Mouse (Mus musculus) neural tube, embryonic 14.5 days (tissue): ENCODE measurements at regions not wholly inside any gene's neighbourhood (a gene's known extent, or its start where the extent isn't known, plus 50 kb on each side); places are given as distances from the start of the nearest gene placed in this dataset.

Experiments used
- ATAC-seq: fragments of 200-750 bp; cut with Nextera tagmentation; 2 replicates; pipeline ENCODE4 v1.8.0; 2017; ENCODE audit warnings: low read depth, mild to moderate bottlenecking, moderate TSS enrichment, moderate library complexity
- H3K27ac ChIP-seq: fragments of 300-500 bp; sonication (generic); 2 replicates; pipeline ENCODE4 v1.5.1; 2014; ENCODE audit warnings: low read depth, mild to moderate bottlenecking, control low read depth, low read length, moderate library complexity, mixed read lengths
- H3K27me3 ChIP-seq: fragments of 300-500 bp; sonication (generic); 2 replicates; pipeline ENCODE4 v1.6.1; 2014; ENCODE audit warnings: low read length; ENCODE audit not compliant: control insufficient read depth, insufficient read depth
- H3K36me3 ChIP-seq: fragments of 300-500 bp; sonication (generic); 2 replicates; pipeline ENCODE4 v1.6.1; 2014; ENCODE audit warnings: low read length, mixed read lengths; ENCODE audit not compliant: control insufficient read depth, insufficient read depth
- H3K4me1 ChIP-seq: fragments of 300-500 bp; sonication (generic); 2 replicates; pipeline ENCODE4 v1.6.1; 2014; ENCODE audit warnings: low read length; ENCODE audit not compliant: control insufficient read depth, insufficient read depth
- H3K4me2 ChIP-seq: fragments of 300-500 bp; sonication (generic); 2 replicates; pipeline ENCODE4 v1.6.1; 2014; ENCODE audit warnings: mild to moderate bottlenecking, low read depth, low read length, control low read depth
- H3K4me3 ChIP-seq: fragments of 300-500 bp; sonication (generic); 2 replicates; pipeline ENCODE4 v1.5.1; 2014; ENCODE audit warnings: low read depth, low read length, control low read depth, mixed read lengths
- H3K9ac ChIP-seq: fragments of 300-500 bp; sonication (generic); replicated peaks from 2 replicates; pipeline ENCODE4 v1.6.1; 2014; ENCODE audit warnings: low read depth, mild to moderate bottlenecking, control low read depth, low read length, mixed read lengths
- H3K9me3 ChIP-seq: fragments of 300-500 bp; sonication (generic); 2 replicates; pipeline ENCODE4 v1.6.1; 2016; ENCODE audit warnings: low read length; ENCODE audit not compliant: control insufficient read depth
- WGBS: fragments of 180-500 bp; shearing (Covaris S2); extraction: QIAGEN DNeasy Blood & Tissue Kit; methylation state at CpG from one replicate; pipeline ENCODE4 v1.1.7; 2014; 5-methylcytosine and 5-hydroxymethylcytosine counted together

DNA sequence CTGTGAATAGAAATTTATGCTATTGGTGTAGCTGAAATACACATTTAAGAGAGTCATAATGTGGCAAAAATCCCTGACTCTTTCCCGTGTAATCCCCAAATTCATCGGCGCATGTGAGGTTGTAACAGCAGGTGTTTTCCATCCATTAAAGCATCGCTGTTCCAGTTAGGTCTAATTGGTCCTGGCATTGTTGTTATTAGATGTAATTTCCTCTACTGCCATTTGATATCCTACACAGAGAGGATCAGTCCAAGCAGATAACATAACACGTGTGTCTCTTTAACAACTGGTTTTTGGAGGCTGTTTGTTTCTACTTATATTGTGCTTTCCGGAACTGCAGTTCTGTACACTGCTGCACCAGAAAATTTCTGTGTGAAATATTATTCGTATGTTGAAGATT, 101.8 kb downstream of the Vgll3 start:
- Histone ChIP-seq H3K4me3 (no peak overlapping the region), H3K4me2 (no peak overlapping the region), H3K9me3 (no peaks in the 10 kb centered on the region), H3K4me1 (no peaks in the 10 kb centered on the region), H3K27me3 (no peaks in the 10 kb centered on the region), H3K27ac (no peak overlapping the region), H3K9ac (no peak overlapping the region), H3K36me3 (no peaks in the 10 kb centered on the region)
- ATAC-seq = no peak
- WGBS = 80% methylated on average over 7 of the region's 7 CpGs

DNA sequence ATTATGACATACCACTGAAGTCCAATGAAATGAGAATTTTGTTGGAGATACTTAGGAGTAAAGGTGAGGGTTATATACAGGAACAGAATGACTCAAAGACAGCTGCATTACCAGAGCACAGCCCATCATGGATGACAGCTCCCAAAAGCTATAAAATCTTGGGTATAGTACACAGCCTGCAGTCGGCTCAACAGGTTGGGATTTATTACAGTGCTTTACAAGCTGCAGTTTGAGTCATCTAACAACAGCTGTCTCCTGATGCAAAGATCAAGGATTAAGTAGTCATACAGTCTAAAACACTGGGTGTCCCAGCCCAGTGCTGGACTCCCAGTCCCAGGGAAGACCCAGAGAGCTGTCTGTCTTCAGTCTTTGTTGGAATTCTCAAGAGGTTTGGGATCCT, 110.9 kb downstream of the Vgll3 start:
- H3K4me2 ChIP-seq = no peak overlapping the region
- no peaks in the 10 kb centered on the region for H3K36me3 ChIP-seq
- no peaks in the 10 kb centered on the region for H3K27me3 ChIP-seq
- no peak for ATAC-seq
- no peaks in the 10 kb centered on the region for H3K4me1 ChIP-seq
- H3K27ac ChIP-seq = no peak overlapping the region
- no peaks in the 10 kb centered on the region for H3K9me3 ChIP-seq
- no peak overlapping the region for H3K4me3 ChIP-seq
- 47% methylated on average over 1 of the region's 1 CpGs for WGBS
- H3K9ac ChIP-seq = no peak overlapping the region

DNA sequence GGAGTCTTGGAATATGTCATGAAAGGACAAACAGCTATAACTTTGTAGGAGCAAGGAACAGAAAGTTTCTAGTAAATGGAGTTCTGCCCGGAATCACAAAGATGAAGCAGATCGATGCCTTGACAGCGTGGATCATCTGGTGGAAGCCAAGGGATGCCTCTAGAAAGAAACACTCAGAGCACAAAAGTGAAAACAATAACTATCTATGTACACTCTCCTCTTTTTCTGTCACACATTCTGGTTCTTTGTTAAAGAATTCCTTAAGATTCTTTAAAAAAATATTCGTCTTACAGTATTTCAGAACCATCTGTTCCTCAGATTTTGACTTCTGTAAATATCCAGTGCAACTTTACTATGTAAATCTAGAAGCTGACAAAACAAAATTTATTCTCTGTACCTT, 148.8 kb downstream of the Vgll3 start:
- Histone ChIP-seq H3K27ac (no peak overlapping the region), H3K36me3 (no peaks in the 10 kb centered on the region), H3K4me3 (no peak overlapping the region), H3K27me3 (no peaks in the 10 kb centered on the region), H3K9ac (no peak overlapping the region), H3K9me3 (no peaks in the 10 kb centered on the region), H3K4me2 (no peak overlapping the region), H3K4me1 (no peaks in the 10 kb centered on the region)
- ATAC-seq = no peak
- 88% methylated on average over 4 of the region's 4 CpGs for WGBS

DNA sequence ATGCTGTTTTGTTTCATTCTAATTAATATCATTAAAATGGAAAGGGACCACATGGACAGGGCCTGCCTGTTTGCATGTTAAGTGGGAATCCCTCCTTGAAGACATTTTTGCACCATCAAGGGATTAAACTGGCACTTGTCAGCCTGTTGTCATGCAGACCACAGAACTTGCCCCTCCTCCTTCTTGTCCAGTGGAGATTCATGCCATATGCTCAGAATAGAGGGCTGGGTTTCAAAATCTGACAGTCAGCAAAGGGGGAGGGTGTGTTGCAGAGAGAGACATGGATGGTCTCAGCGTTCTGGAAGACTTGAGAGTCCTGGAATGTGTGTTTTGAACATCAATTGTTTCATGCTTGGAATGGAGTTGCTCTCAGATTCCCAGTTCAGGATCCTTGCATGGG, 149.2 kb downstream of the Vgll3 start:
- H3K4me3 ChIP-seq = no peak overlapping the region
- no peaks in the 10 kb centered on the region for H3K9me3 ChIP-seq
- no peak overlapping the region for H3K4me2 ChIP-seq
- no peaks in the 10 kb centered on the region for H3K36me3 ChIP-seq
- H3K9ac ChIP-seq = no peak overlapping the region
- WGBS = 65% methylated on average over 1 of the region's 1 CpGs
- no peak overlapping the region for H3K27ac ChIP-seq
- H3K4me1 ChIP-seq = no peaks in the 10 kb centered on the region
- ATAC-seq = no peak
- H3K27me3 ChIP-seq = no peaks in the 10 kb centered on the region

DNA sequence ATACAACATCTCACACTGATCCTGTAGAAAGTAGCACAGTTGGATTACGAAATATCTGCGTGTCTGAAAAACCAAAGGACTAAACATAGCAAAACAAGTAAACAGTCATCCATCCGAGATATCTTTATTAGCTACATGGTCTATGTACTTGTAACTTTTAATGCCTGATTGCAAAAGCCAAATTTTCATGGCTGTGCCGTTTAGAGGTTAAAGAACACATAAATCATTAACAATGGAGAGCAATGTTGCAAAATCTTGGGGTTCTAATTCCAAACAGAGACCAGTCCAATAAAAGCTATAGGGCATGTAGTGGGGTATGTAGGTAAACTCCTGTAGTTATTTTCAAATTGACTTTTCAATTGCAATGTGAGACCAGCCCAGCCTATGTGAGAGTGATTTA, 162.0 kb downstream of the Vgll3 start:
- Histone ChIP-seq H3K9ac (no peak overlapping the region), H3K4me3 (no peak overlapping the region), H3K27me3 (no peaks in the 10 kb centered on the region), H3K27ac (no peak overlapping the region), H3K4me2 (no peak overlapping the region), H3K36me3 (no peaks in the 10 kb centered on the region), H3K9me3 (no peaks in the 10 kb centered on the region), H3K4me1 (no peaks in the 10 kb centered on the region)
- 84% methylated on average over 4 of the region's 4 CpGs for WGBS
- ATAC-seq = no peak

DNA sequence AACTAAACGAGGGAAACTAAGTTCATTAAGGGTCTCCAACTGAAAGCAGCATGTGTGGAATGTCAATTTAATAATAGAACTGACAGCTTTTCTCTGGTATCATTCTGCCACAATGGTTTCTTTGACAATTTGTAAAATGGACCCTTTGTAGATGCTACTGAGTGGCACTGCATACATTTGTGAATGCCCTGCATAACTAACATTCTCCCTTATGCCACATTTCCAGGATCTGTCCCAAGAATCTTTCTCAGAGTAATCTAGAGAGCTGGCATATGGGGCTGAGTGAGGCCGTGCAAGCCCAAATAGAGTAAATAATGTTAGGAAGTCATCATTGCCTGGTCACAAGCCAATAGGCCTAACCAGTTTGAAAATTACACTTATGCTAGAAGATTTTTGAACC, 172.1 kb downstream of the Vgll3 start:
- WGBS = 63% methylated on average over 2 of the region's 2 CpGs
- H3K36me3 ChIP-seq = no peaks in the 10 kb centered on the region
- H3K4me3 ChIP-seq = no peak overlapping the region
- no peak for ATAC-seq
- H3K4me2 ChIP-seq = no peak overlapping the region
- H3K27ac ChIP-seq = no peak overlapping the region
- no peaks in the 10 kb centered on the region for H3K4me1 ChIP-seq
- no peaks in the 10 kb centered on the region for H3K9me3 ChIP-seq
- no peaks in the 10 kb centered on the region for H3K27me3 ChIP-seq
- no peak overlapping the region for H3K9ac ChIP-seq

DNA sequence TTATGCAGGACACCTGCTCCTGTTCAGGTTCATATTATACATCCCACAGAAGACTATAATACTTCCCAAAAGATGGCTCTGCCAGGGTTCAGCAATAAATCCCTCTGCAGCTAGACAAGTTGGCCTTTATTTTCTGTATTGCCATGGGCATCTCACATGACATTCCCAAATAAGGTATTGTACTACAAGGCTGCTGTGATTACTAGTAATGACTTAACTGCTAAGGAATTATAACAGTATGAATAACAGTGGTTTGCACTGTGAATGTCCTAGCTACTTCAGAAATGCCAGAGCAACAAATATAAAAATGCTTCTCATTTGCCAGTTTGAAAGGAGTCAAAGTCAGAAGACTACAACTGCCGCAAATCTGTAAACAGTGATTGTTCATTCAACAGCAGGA, 184.3 kb downstream of the Vgll3 start:
- Histone ChIP-seq H3K27ac (no peak overlapping the region), H3K9ac (no peak overlapping the region), H3K4me3 (no peak overlapping the region), H3K36me3 (no peaks in the 10 kb centered on the region), H3K27me3 (no peaks in the 10 kb centered on the region), H3K4me1 (no peaks in the 10 kb centered on the region), H3K4me2 (no peak overlapping the region), H3K9me3 (no peaks in the 10 kb centered on the region)
- 74% methylated on average over 1 of the region's 1 CpGs for WGBS
- ATAC-seq = no peak

DNA sequence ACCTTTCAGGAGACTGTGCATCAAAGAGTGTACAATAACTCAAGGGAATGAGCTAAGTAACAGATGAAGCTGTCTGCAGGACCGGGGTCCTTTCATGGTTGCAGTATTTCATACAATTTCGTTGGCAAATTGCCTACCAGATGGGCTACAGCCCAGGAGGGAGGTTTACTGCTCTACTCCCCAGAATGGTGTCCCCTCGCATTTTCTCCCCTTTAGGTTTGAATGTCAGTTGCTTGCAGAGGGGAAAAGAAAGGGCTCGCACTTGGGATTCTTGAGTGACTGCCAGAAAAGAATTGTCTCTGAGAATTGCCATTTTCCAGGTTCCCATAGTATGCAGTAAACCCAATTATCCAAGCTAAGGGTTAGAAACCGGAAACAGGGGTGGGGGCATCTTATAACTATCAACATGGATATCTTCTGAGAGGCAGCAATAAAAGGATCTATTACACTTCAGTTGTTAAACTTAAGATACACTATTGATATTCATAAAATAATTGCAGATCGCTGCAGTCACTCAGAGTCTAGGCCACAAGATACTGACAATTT, 185.7 kb downstream of the Vgll3 start:
- Histone ChIP-seq H3K36me3 (no peaks in the 10 kb centered on the region), H3K27me3 (no peaks in the 10 kb centered on the region), H3K9me3 (no peaks in the 10 kb centered on the region), H3K4me1 (no peaks in the 10 kb centered on the region), H3K9ac (no peak overlapping the region), H3K4me2 (no peak overlapping the region), H3K4me3 (no peak overlapping the region), H3K27ac (no peak overlapping the region)
- 52% methylated on average over 6 of the region's 6 CpGs for WGBS
- no peak for ATAC-seq

DNA sequence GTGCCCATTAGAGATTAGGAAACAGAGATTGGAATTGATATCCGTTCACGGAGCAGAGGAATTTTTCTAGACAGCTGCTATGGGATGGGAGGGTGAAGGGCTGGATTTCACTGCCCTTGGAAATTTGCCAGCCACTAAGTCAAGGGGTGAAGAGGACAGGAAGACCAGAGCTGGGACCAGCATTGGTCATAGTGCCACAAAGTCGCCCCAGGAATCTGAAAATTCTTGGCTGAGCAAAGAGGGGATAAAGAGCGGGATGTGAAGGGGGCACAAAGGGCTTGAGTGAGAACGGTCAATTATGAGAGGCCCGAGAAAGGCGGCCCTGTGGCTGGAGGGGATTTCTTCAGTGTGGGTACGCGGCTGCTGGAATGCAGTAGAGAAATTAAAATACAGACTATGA, 189.6 kb downstream of the Vgll3 start:
- H3K9me3 ChIP-seq = no peaks in the 10 kb centered on the region
- H3K4me3 ChIP-seq = no peak overlapping the region
- no peak overlapping the region for H3K4me2 ChIP-seq
- no peaks in the 10 kb centered on the region for H3K4me1 ChIP-seq
- H3K27me3 ChIP-seq = no peaks in the 10 kb centered on the region
- 80% methylated on average over 9 of the region's 9 CpGs for WGBS
- no peaks in the 10 kb centered on the region for H3K36me3 ChIP-seq
- H3K27ac ChIP-seq = no peak overlapping the region
- no peak for ATAC-seq
- H3K9ac ChIP-seq = no peak overlapping the region
